Mouse (Mus musculus) embryonic facial prominence, embryonic 11.5 days (tissue): ENCODE measurements around the gene Homez. TPM values are rescaled to one million over a fixed set of nuclear protein-coding genes. Genes with fewer than 3 reads are reported as not detected.

Experiments
- ATAC-seq: fragments of 200-750 bp; cut with Nextera tagmentation; replicated peaks from 2 replicates; pipeline ENCODE4 v1.8.0; 2017; ENCODE audit warnings: low read depth; ENCODE audit not compliant: insufficient number of reproducible peaks, low FRiP score, low TSS enrichment
- DNase-seq: peaks from one replicate; pipeline ENCODE4 v3.0.0-alpha.2; 2015; ENCODE audit warnings: low spot score
- H3K27ac ChIP-seq: fragments of 300-500 bp; sonication (generic); replicated peaks from 2 replicates; pipeline ENCODE4 v1.5.1; 2014; ENCODE audit warnings: mild to moderate bottlenecking, low read depth, low read length, control low read depth
- H3K27me3 ChIP-seq: fragments of 300-500 bp; sonication (generic); 2 replicates; pipeline ENCODE4 v1.6.1; 2014; ENCODE audit warnings: mild to moderate bottlenecking, low read length, moderate library complexity, mixed read lengths; ENCODE audit not compliant: control insufficient read depth, insufficient read depth
- H3K36me3 ChIP-seq: fragments of 300-500 bp; sonication (generic); replicated peaks from 2 replicates; pipeline ENCODE4 v1.6.1; 2014; ENCODE audit warnings: low read depth, mild to moderate bottlenecking, low read length, moderate library complexity, mixed read lengths; ENCODE audit not compliant: control insufficient read depth, insufficient read depth
- H3K4me1 ChIP-seq: fragments of 300-500 bp; sonication (generic); 2 replicates; pipeline ENCODE4 v1.6.1; 2014; ENCODE audit warnings: low read length, mixed read lengths; ENCODE audit not compliant: control insufficient read depth, insufficient read depth
- H3K4me2 ChIP-seq: fragments of 300-500 bp; sonication (generic); 2 replicates; pipeline ENCODE4 v1.6.1; 2014; ENCODE audit warnings: low read depth, mild to moderate bottlenecking, control low read depth, low read length, moderate library complexity
- H3K4me3 ChIP-seq: fragments of 300-500 bp; sonication (generic); 2 replicates; pipeline ENCODE4 v1.5.1; 2014; ENCODE audit warnings: low read depth, low read length, control low read depth
- H3K9ac ChIP-seq: fragments of 300-500 bp; sonication (generic); replicated peaks from 2 replicates; pipeline ENCODE4 v1.6.1; 2014; ENCODE audit warnings: mild to moderate bottlenecking, control low read depth, low read length
- H3K9me3 ChIP-seq: fragments of 300-500 bp; sonication (generic); replicated peaks from 2 replicates; pipeline ENCODE4 v1.6.1; 2016; ENCODE audit warnings: mild to moderate bottlenecking, low read length, inconsistent platforms, mixed read lengths; ENCODE audit not compliant: control insufficient read depth
- WGBS: fragments of 180-500 bp; shearing (Covaris S2); extraction: QIAGEN DNeasy Blood & Tissue Kit; methylation state at CpG from one replicate; pipeline ENCODE4 v1.1.7; 2014; 5-methylcytosine and 5-hydroxymethylcytosine counted together
- polyA plus RNA-seq: library from polyadenylated mRNA; unstranded; fragments of >200 nt; fragmentation: Nextera tagmentation; extraction: Ambion mirVana; gene quantifications from 2 replicates; pipeline ENCODE4 v1.2.1, GENCODE M21; 2014

The Homez gene
- polyA plus RNA-seq, 1 experiment from 2014 or later = 14.5 TPM

GRCm38 (mm10) chr14:54822301-54822700, 48.5 kb downstream of the Homez start:
- Histone ChIP-seq H3K9ac (no peak overlapping the region), H3K36me3 (no peaks in the 10 kb centered on the region), H3K4me3 (no peak overlapping the region), H3K4me2 (no peak overlapping the region), H3K9me3 (no peaks in the 10 kb centered on the region), H3K27me3 (no peaks in the 10 kb centered on the region), H3K27ac (no peak overlapping the region), H3K4me1 (no peaks in the 10 kb centered on the region)
- no peak for DNase-seq
- WGBS = 90% methylated on average over 2 of the region's 2 CpGs
- ATAC-seq = no peak

GRCm38 (mm10) chr14:54817791-54818190, 53.0 kb downstream of the Homez start:
- 50% methylated on average over 2 of the region's 2 CpGs for WGBS
- Histone ChIP-seq H3K4me2 (no peak overlapping the region), H3K4me1 (no peaks in the 10 kb centered on the region), H3K9me3 (no peaks in the 10 kb centered on the region), H3K36me3 (no peaks in the 10 kb centered on the region), H3K27ac (no peak overlapping the region), H3K27me3 (no peaks in the 10 kb centered on the region), H3K9ac (no peak overlapping the region), H3K4me3 (no peak overlapping the region)
- peak; percentile 13 for DNase-seq
- ATAC-seq = no peak

DNA sequence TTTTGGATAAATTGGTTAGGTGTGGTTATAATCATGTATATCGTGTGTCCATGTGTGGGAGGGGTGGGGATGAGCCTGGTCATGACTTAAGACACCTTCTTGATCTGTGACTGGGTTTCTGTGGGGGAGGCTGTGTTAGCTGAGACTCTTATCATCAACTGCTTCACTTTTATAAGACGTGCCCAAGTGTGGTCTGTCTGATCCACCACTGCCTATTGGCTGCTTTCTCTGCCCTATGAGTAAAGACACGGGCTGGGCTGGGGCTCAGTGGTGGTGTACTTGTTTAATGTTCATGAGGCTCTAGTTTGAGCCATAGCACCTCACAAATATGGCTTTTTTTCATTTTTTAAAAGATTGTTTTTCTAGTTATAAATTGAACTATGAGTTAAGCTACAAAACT, 55.0 kb downstream of the Homez start:
- H3K9me3 ChIP-seq = no peaks in the 10 kb centered on the region
- DNase-seq (no peak), ATAC-seq (no peak)
- 54% methylated on average over 3 of the region's 3 CpGs for WGBS
- no peak overlapping the region for H3K4me2 ChIP-seq
- H3K27me3 ChIP-seq = no peaks in the 10 kb centered on the region
- no peak overlapping the region for H3K9ac ChIP-seq
- H3K4me1 ChIP-seq = no peaks in the 10 kb centered on the region
- H3K36me3 ChIP-seq = no peaks in the 10 kb centered on the region
- H3K4me3 ChIP-seq = no peak overlapping the region
- H3K27ac ChIP-seq = no peak overlapping the region

DNA sequence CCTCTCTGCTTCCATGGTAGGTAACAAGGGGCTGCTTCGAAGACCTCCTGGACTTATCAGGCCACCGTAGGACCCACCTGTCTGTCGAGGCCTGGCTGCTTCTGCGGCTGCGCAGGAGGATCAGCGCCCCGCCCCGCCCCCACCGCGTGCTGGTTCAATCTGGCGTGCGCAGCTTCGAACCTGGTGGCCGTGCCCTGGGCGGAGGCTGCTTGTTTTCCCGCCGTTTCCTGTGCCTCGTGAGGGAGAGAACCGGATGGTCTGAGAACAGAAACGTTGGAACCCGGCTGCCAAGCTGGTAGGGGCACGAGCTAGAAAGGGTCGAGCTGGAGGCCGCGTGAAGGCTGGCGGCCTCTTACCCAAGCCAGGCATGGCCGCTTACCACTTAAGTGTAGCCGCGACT, 56.8 kb downstream of the Homez start, which contains the start of gene Rnf212b:
TSS of gene Rnf212b (plus strand) at position 151 of the 400 bp plus-strand sequence.
- Histone ChIP-seq H3K9me3 (no peaks in the 10 kb centered on the region), H3K4me3 (no peak within 1 kb of the TSS), H3K4me1 (no peaks in the 10 kb centered on the region), H3K27me3 (no peaks in the 10 kb centered on the region), H3K36me3 (no peaks in the 10 kb centered on the region), H3K4me2 (no peak within 1 kb of the TSS), H3K27ac (no peak within 1 kb of the TSS), H3K9ac (no peak within 1 kb of the TSS)
- ATAC-seq (no peak), DNase-seq (no peak)
- 85% methylated on average over 29 of the region's 29 CpGs for WGBS

DNA sequence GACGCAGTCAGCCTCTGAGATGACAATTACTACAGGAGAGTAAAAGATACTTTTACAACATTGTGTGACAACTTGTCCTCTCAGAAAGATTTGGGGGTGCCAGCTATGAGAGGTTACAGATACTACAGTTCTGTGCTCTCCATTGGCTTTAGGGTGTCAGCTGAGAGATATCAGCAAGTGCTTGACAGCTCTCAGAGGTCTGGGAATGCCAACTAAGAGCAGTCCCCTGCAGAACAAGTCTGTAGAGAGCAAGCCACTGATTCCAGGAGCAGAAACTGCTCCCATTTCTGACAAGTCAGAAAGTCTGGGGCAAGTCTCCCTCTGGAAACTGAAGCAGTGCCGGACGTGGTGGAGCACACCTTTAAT, 61.1 kb downstream of the Homez start:
- 83% methylated on average over 3 of the region's 3 CpGs for WGBS

GRCm38 (mm10) chr14:54808718-54809667, 61.8 kb downstream of the Homez start:
- H3K36me3 ChIP-seq = no peaks in the 10 kb centered on the region
- H3K4me3 ChIP-seq = no peak overlapping the region
- H3K27me3 ChIP-seq = no peaks in the 10 kb centered on the region
- DNase-seq (no peak), ATAC-seq (no peak)
- H3K4me1 ChIP-seq = no peaks in the 10 kb centered on the region
- H3K4me2 ChIP-seq = no peak overlapping the region
- 74% methylated on average over 4 of the region's 4 CpGs for WGBS
- H3K27ac ChIP-seq = no peak overlapping the region
- H3K9ac ChIP-seq = no peak overlapping the region
- no peaks in the 10 kb centered on the region for H3K9me3 ChIP-seq

More for the DNA sequence above, 61.1 kb downstream of the Homez start:
- Histone ChIP-seq H3K36me3 (no peaks in the 10 kb centered on the region), H3K4me3 (no peak overlapping the region), H3K4me2 (no peak overlapping the region), H3K27ac (no peak overlapping the region), H3K9me3 (no peaks in the 10 kb centered on the region), H3K4me1 (no peaks in the 10 kb centered on the region), H3K27me3 (no peaks in the 10 kb centered on the region), H3K9ac (no peak overlapping the region)
- DNase-seq = no peak
- no peak for ATAC-seq

GRCm38 (mm10) chr14:54806124-54806523, 64.6 kb downstream of the Homez start:
- WGBS = 91% methylated on average over 4 of the region's 4 CpGs
- no peak overlapping the region for H3K4me2 ChIP-seq
- no peak overlapping the region for H3K4me3 ChIP-seq
- ATAC-seq (no peak), DNase-seq (no peak)
- H3K27me3 ChIP-seq = no peaks in the 10 kb centered on the region
- H3K9me3 ChIP-seq = no peaks in the 10 kb centered on the region
- no peak overlapping the region for H3K9ac ChIP-seq
- H3K27ac ChIP-seq = no peak overlapping the region
- no peaks in the 10 kb centered on the region for H3K4me1 ChIP-seq
- H3K36me3 ChIP-seq = no peaks in the 10 kb centered on the region
